ENCODE assay signal across 18 mouse cellular contexts in genomic region chr15:63195031-63195430, GRCm38 (mm10).
DNase-seq lines count a peak whose midpoint lies in the region; ATAC-seq lines count a peak whose summit lies in the region.
"Had no signal": no experiment of that assay in that cellular context is flagged by ENCODE, and none has a peak within 500 bp of the region (broad histone marks: within the 10 kb centered on the region; RNA-seq: fewer than 3 reads in every experiment).

No protein-coding gene starts in this region.

- H3K9me3 ChIP-seq in kidney, embryonic 15.5 days (replicated peaks), result no peaks in the 10 kb centered on the region
- H3K9me3 ChIP-seq: midbrain, embryonic 12.5 days had no signal

- WGBS in kidney, embryonic 15.5 days, result 89% methylated on average over 2 of the region's 2 CpGs

- H3K27me3 ChIP-seq in kidney, embryonic 15.5 days, result no peaks in the 10 kb centered on the region
- H3K27me3 ChIP-seq: midbrain, embryonic 12.5 days; Patski had no signal

- peak; percentile 41 to 62 for DNase-seq in cerebellum, postnatal 10 days
- no peak for DNase-seq in kidney, adult 11 months
- peak; percentile 22 to 26 for DNase-seq in right cerebral cortex, postnatal 10 days (ENCODE audit: low spot score in 2 of 2)
- DNase-seq in right cerebral cortex, postnatal 4 days, result no peak
- DNase-seq in adrenal gland, postnatal 14 days, result no peak
- DNase-seq in urinary bladder, postnatal 36 days (ENCODE audit: low spot score in 2 of 2), result no peak
- DNase-seq: adrenal gland, postnatal 10 days; cerebellum, adult 18-20 months; heart, adult 18-20 months; heart, postnatal 4 days; kidney, postnatal 10 days had no signal

- H3K9ac ChIP-seq in kidney, embryonic 15.5 days, result no peak overlapping the region
- H3K9ac ChIP-seq: liver, embryonic 14.5 days; midbrain, embryonic 12.5 days had no signal

- no peaks in the 10 kb centered on the region for H3K36me3 ChIP-seq in kidney, embryonic 15.5 days
- H3K36me3 ChIP-seq: midbrain, embryonic 12.5 days had no signal

- no peak for ATAC-seq in cerebellum, adult (ENCODE audit: insufficient number of reproducible peaks, low FRiP score, low TSS enrichment)
- ATAC-seq in kidney, embryonic 15.5 days (replicated peaks; ENCODE audit: low FRiP score), result no peak
- ATAC-seq: hindbrain, embryonic 16.5 days; Patski had no signal

- H3K4me1 ChIP-seq in kidney, embryonic 15.5 days, result peaks cover 18% of the 10 kb centered on the region
- H3K4me1 ChIP-seq: midbrain, embryonic 12.5 days had no signal

- H3K4me2 ChIP-seq in kidney, embryonic 15.5 days, result no peak overlapping the region
- H3K4me2 ChIP-seq: midbrain, embryonic 12.5 days had no signal

- H3K27ac ChIP-seq in kidney, embryonic 15.5 days, result peak overlapping the region; percentile 45; the same call in 1 of the 2 replicates
- H3K27ac ChIP-seq: liver, embryonic 14.5 days; midbrain, embryonic 12.5 days had no signal

- H3K4me3 ChIP-seq in kidney, embryonic 15.5 days (replicated peaks), result no peak overlapping the region
- H3K4me3 ChIP-seq: erythroblast, embryonic 14.5 days; midbrain, embryonic 12.5 days had no signal

Comparison
In these comparisons a context has a peak if more than half of its experiments do, and no peak if none do; other contexts are left out.
1. DNase-seq: peak in cerebellum, postnatal 10 days (2 of 2) and right cerebral cortex, postnatal 10 days (2 of 2); none in kidney, adult 11 months (single experiment), right cerebral cortex, postnatal 4 days (single experiment), adrenal gland, postnatal 14 days (single experiment) and urinary bladder, postnatal 36 days (0 of 2).